Mouse (Mus musculus) C2C12 (cell line): Measurements from ENCODE around the gene Cnga4.

Experiments
- CTCF ChIP-seq: IDR thresholded peaks from one replicate; pipeline ENCODE4 v1.5.1; 2011; ENCODE audit not compliant: control insufficient read depth, insufficient read depth, insufficient read length
- MAX ChIP-seq: IDR thresholded peaks from one replicate; pipeline ENCODE4 v1.6.1; 2011; ENCODE audit warnings: mild to moderate bottlenecking, control low read depth
- MYOD1 ChIP-seq: IDR thresholded peaks from one replicate; pipeline ENCODE4 v1.6.1; 2011; ENCODE audit warnings: low read depth; ENCODE audit not compliant: control insufficient read depth, insufficient read length
- USF1 ChIP-seq: IDR thresholded peaks from one replicate; pipeline ENCODE4 v1.6.1; 2011; ENCODE audit warnings: low read depth, mild to moderate bottlenecking, control low read depth, moderate library complexity

DNA sequence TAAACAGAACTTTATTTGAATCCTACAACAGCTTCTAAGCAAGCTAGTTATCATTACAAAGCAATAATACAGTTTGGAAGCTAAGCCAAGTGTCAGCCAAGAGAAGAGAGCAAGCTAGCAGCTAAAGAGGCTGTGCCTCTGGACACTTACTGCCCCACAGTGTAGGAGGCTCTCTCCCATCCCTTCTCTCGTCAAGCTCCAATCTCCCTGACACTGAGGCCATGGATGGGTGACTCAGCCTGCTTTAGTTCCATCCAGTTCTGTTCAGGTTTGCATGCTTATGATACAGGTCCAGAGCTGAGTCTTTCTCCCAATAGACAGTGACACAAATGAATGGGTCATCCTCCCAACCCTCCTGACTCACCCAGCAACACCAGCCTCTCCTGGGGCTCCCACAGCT, 27.7 kb downstream of the Cnga4 start:
- TF ChIP-seq CTCF, result no peak
- no peak for TF ChIP-seq MAX
- TF ChIP-seq USF1, result no peak
- TF ChIP-seq MYOD1, result no peak
